Mouse (Mus musculus) embryonic facial prominence, embryonic 12.5 days (tissue): Measurements from ENCODE around the gene Sag. TPM values are rescaled to one million over a fixed set of nuclear protein-coding genes. Genes with fewer than 3 reads are reported as not detected.
A peak's percentile ranks its signal among the peaks of the same experiment; 100 is the strongest.
"Not testable (repeated sequence)": the region's sequence is repeated elsewhere in the genome, so short reads cannot be mapped to it uniquely, and the experiment has no call there.

ENCODE experiments used
- ATAC-seq: fragments of 200-750 bp; cut with Nextera tagmentation; 2 replicates; pipeline ENCODE4 v1.8.0; 2017; ENCODE audit not compliant: insufficient number of reproducible peaks, insufficient read depth, low FRiP score, low TSS enrichment
- H3K27ac ChIP-seq: fragments of 300-500 bp; sonication (generic); 2 replicates; pipeline ENCODE4 v1.5.1; 2016; ENCODE audit warnings: mild to moderate bottlenecking
- H3K27me3 ChIP-seq: fragments of 300-500 bp; sonication (generic); 2 replicates; pipeline ENCODE4 v1.6.1; 2016; ENCODE audit warnings: mild to moderate bottlenecking, moderate library complexity
- H3K36me3 ChIP-seq: fragments of 300-500 bp; sonication (generic); 2 replicates; pipeline ENCODE4 v1.6.1; 2016; ENCODE audit warnings: mild to moderate bottlenecking
- H3K4me1 ChIP-seq: fragments of 300-500 bp; sonication (generic); 2 replicates; pipeline ENCODE4 v1.6.1; 2016
- H3K4me2 ChIP-seq: fragments of 300-500 bp; sonication (generic); replicated peaks from 2 replicates; pipeline ENCODE4 v1.6.1; 2016; ENCODE audit warnings: mild to moderate bottlenecking, moderate library complexity
- H3K4me3 ChIP-seq: fragments of 300-500 bp; sonication (generic); 2 replicates; pipeline ENCODE4 v1.5.1; 2016; ENCODE audit warnings: mild to moderate bottlenecking
- H3K9ac ChIP-seq: fragments of 300-500 bp; sonication (generic); 2 replicates; pipeline ENCODE4 v1.6.1; 2016; ENCODE audit warnings: mild to moderate bottlenecking, moderate library complexity
- H3K9me3 ChIP-seq: fragments of 300-500 bp; sonication (generic); 2 replicates; pipeline ENCODE4 v1.6.1; 2016; ENCODE audit warnings: mild to moderate bottlenecking, moderate library complexity
- WGBS: fragments of 180-500 bp; shearing (Covaris S2); methylation state at CpG from one replicate; pipeline ENCODE4 v1.1.7; 2016; 5-methylcytosine and 5-hydroxymethylcytosine counted together
- polyA plus RNA-seq: library from polyadenylated mRNA; unstranded; fragments of >200 nt; fragmentation: Nextera tagmentation; extraction: Ambion mirVana; gene quantifications from 2 replicates; pipeline ENCODE4 v1.2.1, GENCODE M21; 2016

Sag gene
- polyA plus RNA-seq, 1 experiment from 2014 or later: 3.9 TPM

- no peaks in the 10 kb centered on the region for H3K9me3 ChIP-seq
- no peak overlapping the region for H3K4me2 ChIP-seq
- no peaks in the 10 kb centered on the region for H3K36me3 ChIP-seq
- no peak for ATAC-seq
- no peak overlapping the region for H3K27ac ChIP-seq
- no peak overlapping the region for H3K4me3 ChIP-seq
- WGBS: 84% methylated on average over 5 of the region's 5 CpGs
- H3K4me1 ChIP-seq: 0 out of 2 replicates have a peak, but pooled peaks cover 5% of the 10 kb centered on the region
- H3K27me3 ChIP-seq: no peaks in the 10 kb centered on the region
- H3K9ac ChIP-seq: no peak overlapping the region
These were observed 21.8 kb downstream of the Sag start for GRCm38 (mm10) chr1:87825281-87825680.

- Histone ChIP-seq H3K27ac (no peak overlapping the region), H3K4me2 (no peak overlapping the region), H3K4me3 (no peak overlapping the region), H3K27me3 (no peaks in the 10 kb centered on the region), H3K4me1 (0 out of 2 replicates have a peak, but pooled peaks cover 5% of the 10 kb centered on the region), H3K9me3 (no peaks in the 10 kb centered on the region), H3K9ac (no peak overlapping the region), H3K36me3 (no peaks in the 10 kb centered on the region)
- WGBS: 85% methylated on average over 6 of the region's 6 CpGs
- ATAC-seq: no peak
These were observed 22.5 kb downstream of the Sag start for GRCm38 (mm10) chr1:87825991-87826390.

DNA sequence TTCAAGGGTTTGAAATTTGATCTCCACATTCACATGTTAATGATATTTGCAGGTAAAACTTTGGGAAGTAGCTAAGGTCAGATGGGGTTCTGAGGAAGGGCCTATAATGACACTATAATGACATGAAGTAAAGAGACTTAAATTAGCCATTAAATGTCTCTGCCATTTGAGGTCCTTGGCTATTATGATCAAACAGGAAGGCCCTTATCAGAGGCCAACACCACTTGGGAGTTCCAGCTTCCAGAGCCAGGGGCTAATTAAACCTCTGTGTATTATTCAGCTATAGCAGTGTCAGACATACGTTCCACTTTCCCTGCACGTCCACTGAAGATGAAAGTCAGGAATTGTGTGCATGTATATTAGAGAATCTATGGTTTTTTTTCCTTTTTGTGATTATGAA lies 23.0 kb downstream of the Sag start:
- Histone ChIP-seq H3K9me3 (no peaks in the 10 kb centered on the region), H3K4me3 (no peak overlapping the region), H3K4me1 (0 out of 2 replicates have a peak, but pooled peaks cover 5% of the 10 kb centered on the region), H3K4me2 (no peak overlapping the region), H3K27ac (no peak overlapping the region), H3K27me3 (no peaks in the 10 kb centered on the region), H3K9ac (no peak overlapping the region), H3K36me3 (no peaks in the 10 kb centered on the region)
- no peak for ATAC-seq
- WGBS: 50% methylated on average over 2 of the region's 2 CpGs

DNA sequence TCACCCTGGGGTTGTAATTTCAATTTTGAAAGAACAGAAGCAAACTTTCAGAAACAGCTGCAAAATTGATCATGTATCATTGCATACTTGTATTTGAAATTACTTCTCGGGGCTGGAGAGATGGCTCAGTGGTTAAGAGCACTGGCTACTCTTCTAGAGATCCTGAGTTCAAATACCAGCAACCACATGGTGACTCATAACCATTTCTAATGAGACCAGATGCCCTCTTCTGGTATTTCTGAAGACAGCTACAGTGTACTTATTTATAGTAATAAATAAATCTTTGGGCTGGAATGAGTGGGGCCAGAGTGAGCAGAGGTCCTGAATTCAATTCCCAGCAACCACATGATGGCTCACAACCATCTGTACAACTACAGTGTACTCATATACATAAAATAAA lies 24.0 kb downstream of the Sag start:
- not testable (repeated sequence) for H3K9ac ChIP-seq, H3K27ac ChIP-seq, H3K9me3 ChIP-seq, H3K4me2 ChIP-seq, H3K4me3 ChIP-seq, ATAC-seq, H3K36me3 ChIP-seq, H3K27me3 ChIP-seq, H3K4me1 ChIP-seq
- 88% methylated on average over 1 of the region's 1 CpGs for WGBS

- 72% methylated on average over 9 of the region's 9 CpGs for WGBS
- H3K4me1 ChIP-seq: 0 out of 2 replicates have a peak, but pooled peaks cover 5% of the 10 kb centered on the region
- no peak overlapping the region for H3K27ac ChIP-seq
- no peak overlapping the region for H3K4me3 ChIP-seq
- H3K9me3 ChIP-seq: no peaks in the 10 kb centered on the region
- H3K36me3 ChIP-seq: no peaks in the 10 kb centered on the region
- ATAC-seq: no peak
- H3K4me2 ChIP-seq: no peak overlapping the region
- no peaks in the 10 kb centered on the region for H3K27me3 ChIP-seq
- no peak overlapping the region for H3K9ac ChIP-seq
These were observed 24.7 kb downstream of the Sag start for GRCm38 (mm10) chr1:87828185-87828584.

GRCm38 (mm10) chr1:87828926-87829580 lies 25.6 kb downstream of the Sag start:
- Histone ChIP-seq H3K9me3 (no peaks in the 10 kb centered on the region), H3K27ac (0 out of 2 replicates have a peak overlapping the region, but pooled peaks have one; percentile 11), H3K4me1 (0 out of 2 replicates have a peak, but pooled peaks cover 5% of the 10 kb centered on the region), H3K36me3 (no peaks in the 10 kb centered on the region), H3K9ac (no peak overlapping the region), H3K27me3 (no peaks in the 10 kb centered on the region), H3K4me2 (no peak overlapping the region), H3K4me3 (no peak overlapping the region)
- 36% methylated on average over 7 of the region's 7 CpGs for WGBS
- ATAC-seq: no peak

- ATAC-seq: no peak
- Histone ChIP-seq H3K36me3 (no peaks in the 10 kb centered on the region), H3K9me3 (no peaks in the 10 kb centered on the region), H3K4me1 (0 out of 2 replicates have a peak, but pooled peaks cover 5% of the 10 kb centered on the region), H3K4me2 (no peak overlapping the region), H3K9ac (no peak overlapping the region), H3K27me3 (no peaks in the 10 kb centered on the region), H3K27ac (0 out of 2 replicates have a peak overlapping the region, but pooled peaks have one; percentile 11), H3K4me3 (no peak overlapping the region)
- WGBS: 59% methylated on average over 6 of the region's 6 CpGs
These were observed 26.2 kb downstream of the Sag start for GRCm38 (mm10) chr1:87829621-87830211.

DNA sequence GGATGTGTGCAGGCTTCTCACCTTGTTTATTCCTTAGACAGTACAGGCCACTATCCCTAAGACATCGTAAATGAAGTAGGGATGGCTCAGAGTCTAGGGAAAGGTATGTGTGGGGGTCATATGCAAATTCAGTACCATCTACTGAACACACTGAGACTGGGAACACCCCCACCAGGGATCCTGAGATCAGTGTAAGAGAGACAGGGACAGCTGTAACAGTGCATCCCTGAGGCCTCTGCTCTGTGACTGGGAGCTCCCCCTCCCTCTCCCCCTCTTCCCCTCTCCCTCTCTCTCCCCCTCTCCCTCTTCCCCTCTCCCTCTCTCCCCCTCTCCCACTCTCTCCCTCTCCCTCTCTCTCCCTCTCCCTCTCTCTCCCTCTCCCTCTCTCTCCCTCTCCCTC lies 33.0 kb downstream of the Sag start:
- 71% methylated on average over 1 of the region's 1 CpGs for WGBS
- Histone ChIP-seq H3K9ac (no peak overlapping the region), H3K27ac (peak overlapping the region; percentile 50; the same call in 1 of the 2 replicates), H3K4me1 (peaks cover 6% of the 10 kb centered on the region; the same call in 1 of the 2 replicates), H3K27me3 (no peaks in the 10 kb centered on the region), H3K9me3 (no peaks in the 10 kb centered on the region), H3K4me2 (no peak overlapping the region), H3K4me3 (no peak overlapping the region), H3K36me3 (no peaks in the 10 kb centered on the region)
- ATAC-seq: no peak

- WGBS: 25% methylated on average over 5 of the region's 5 CpGs
- ATAC-seq: no peak; the same call in 1 of the 2 replicates
- no peaks in the 10 kb centered on the region for H3K9me3 ChIP-seq
- no peaks in the 10 kb centered on the region for H3K27me3 ChIP-seq
- no peaks in the 10 kb centered on the region for H3K36me3 ChIP-seq
- H3K9ac ChIP-seq: no peak overlapping the region
- peak overlapping the region; percentile 69; the same call in 1 of the 2 replicates for H3K27ac ChIP-seq
- no peak overlapping the region for H3K4me3 ChIP-seq
- no peak overlapping the region for H3K4me2 ChIP-seq
- peaks cover 6% of the 10 kb centered on the region; the same call in 1 of the 2 replicates for H3K4me1 ChIP-seq
These were observed 33.5 kb downstream of the Sag start for GRCm38 (mm10) chr1:87837018-87837417.

GRCm38 (mm10) chr1:87840411-87841208 lies 37.1 kb downstream of the Sag start:
- WGBS: 65% methylated on average over 11 of the region's 11 CpGs
- H3K27me3 ChIP-seq: no peaks in the 10 kb centered on the region
- no peak for ATAC-seq
- peaks cover 6% of the 10 kb centered on the region; the same call in 1 of the 2 replicates for H3K4me1 ChIP-seq
- H3K4me2 ChIP-seq: no peak overlapping the region
- no peak overlapping the region for H3K27ac ChIP-seq
- no peaks in the 10 kb centered on the region for H3K9me3 ChIP-seq
- no peaks in the 10 kb centered on the region for H3K36me3 ChIP-seq
- H3K4me3 ChIP-seq: no peak overlapping the region
- no peak overlapping the region for H3K9ac ChIP-seq

DNA sequence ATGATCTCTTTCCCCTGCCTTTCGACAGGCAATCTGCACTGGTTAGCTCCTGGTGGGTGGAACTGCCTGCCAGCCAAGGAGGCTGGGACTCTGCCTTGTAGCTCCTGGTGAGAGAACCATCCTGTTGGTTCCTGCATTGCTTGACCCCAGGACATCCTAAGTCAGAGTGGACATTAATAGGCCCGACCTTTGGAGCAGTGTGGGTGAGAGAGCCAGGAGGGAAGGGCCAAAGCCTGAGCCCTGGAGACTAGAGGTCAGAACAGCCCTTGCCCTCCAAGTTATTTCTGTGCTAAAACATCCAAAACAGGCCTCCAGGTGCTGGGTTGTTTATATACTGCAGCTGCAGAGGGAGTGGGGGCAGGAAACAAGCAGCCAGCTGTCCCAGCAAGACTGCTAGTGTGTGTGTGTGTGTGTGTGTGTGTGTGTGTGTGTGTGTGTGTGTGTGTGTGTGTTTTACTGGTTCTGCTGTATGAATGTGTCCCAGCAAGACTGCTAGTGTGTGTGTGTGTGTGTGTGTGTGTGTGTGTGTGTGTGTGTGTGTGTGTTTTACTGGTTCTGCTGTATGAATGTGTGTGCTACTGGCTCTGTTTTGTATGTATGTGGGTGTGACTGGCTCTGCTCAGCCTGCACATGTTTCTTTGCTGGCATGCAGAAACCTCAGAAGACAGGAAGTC lies 43.5 kb downstream of the Sag start:
- H3K4me1 ChIP-seq: peaks cover 13% of the 10 kb centered on the region; the same call in 1 of the 2 replicates
- ATAC-seq: peak; percentile 38; the same call in 1 of the 2 replicates
- no peaks in the 10 kb centered on the region for H3K9me3 ChIP-seq
- WGBS: 14% methylated on average over 2 of the region's 2 CpGs
- H3K27ac ChIP-seq: peak overlapping the region; percentile 68
- no peaks in the 10 kb centered on the region for H3K27me3 ChIP-seq
- no peak overlapping the region for H3K4me3 ChIP-seq
- 0 out of 2 replicates have a peak, but pooled peaks cover 3% of the 10 kb centered on the region for H3K36me3 ChIP-seq
- H3K4me2 ChIP-seq: no peak overlapping the region
- no peak overlapping the region for H3K9ac ChIP-seq
